Mouse (Mus musculus) urinary bladder, postnatal 10 days (tissue): Measurements from ENCODE around the gene Kif26b.

ENCODE experiments used
- DNase-seq: peaks from one replicate; pipeline ENCODE4 v3.0.0; 2022; ENCODE audit warnings: low spot score

Gene Kif26b

GRCm38 (mm10) chr1:178661556-178661955, 132.6 kb downstream of the Kif26b start:
- DNase-seq, result no peak

- no peak for DNase-seq
Observed at GRCm38 (mm10) chr1:178663539-178663938, 134.6 kb downstream of the Kif26b start.

- DNase-seq, result no peak
Observed at GRCm38 (mm10) chr1:178664271-178664969, 135.5 kb downstream of the Kif26b start.

GRCm38 (mm10) chr1:178666524-178666923, 137.6 kb downstream of the Kif26b start:
- no peak for DNase-seq

- DNase-seq, result no peak
Observed at GRCm38 (mm10) chr1:178667808-178668207, 138.9 kb downstream of the Kif26b start.

GRCm38 (mm10) chr1:178668907-178669306, 140.0 kb downstream of the Kif26b start:
- DNase-seq, result no peak

- no peak for DNase-seq
Observed at GRCm38 (mm10) chr1:178673051-178673450, 144.1 kb downstream of the Kif26b start.

GRCm38 (mm10) chr1:178673506-178673905, 144.6 kb downstream of the Kif26b start:
- DNase-seq, result no peak

- DNase-seq, result no peak
Observed at GRCm38 (mm10) chr1:178675542-178676252, 146.8 kb downstream of the Kif26b start.

- DNase-seq, result no peak
Observed at GRCm38 (mm10) chr1:178677160-178677559, 148.2 kb downstream of the Kif26b start.

- DNase-seq, result no peak
Observed at GRCm38 (mm10) chr1:178677630-178678221, 148.8 kb downstream of the Kif26b start.

GRCm38 (mm10) chr1:178683631-178684030, 154.7 kb downstream of the Kif26b start:
- no peak for DNase-seq

GRCm38 (mm10) chr1:178684991-178685680, 156.2 kb downstream of the Kif26b start:
- DNase-seq, result no peak

- no peak for DNase-seq
Observed at GRCm38 (mm10) chr1:178686881-178687280, 158.0 kb downstream of the Kif26b start.

- DNase-seq, result no peak
Observed at GRCm38 (mm10) chr1:178689512-178689911, 160.6 kb downstream of the Kif26b start.

- no peak for DNase-seq
Observed at GRCm38 (mm10) chr1:178691679-178692078, 162.8 kb downstream of the Kif26b start.

GRCm38 (mm10) chr1:178700102-178700501, 171.2 kb downstream of the Kif26b start:
- no peak for DNase-seq

GRCm38 (mm10) chr1:178703496-178703895, 174.6 kb downstream of the Kif26b start:
- no peak for DNase-seq

- DNase-seq, result no peak
Observed at GRCm38 (mm10) chr1:178707925-178708351, 179.0 kb downstream of the Kif26b start.

GRCm38 (mm10) chr1:178708356-178708755, 179.4 kb downstream of the Kif26b start:
- DNase-seq, result no peak

GRCm38 (mm10) chr1:178712189-178712873, 183.4 kb downstream of the Kif26b start:
- no peak for DNase-seq

- DNase-seq, result no peak
Observed at GRCm38 (mm10) chr1:178714209-178714608, 185.3 kb downstream of the Kif26b start.
